Mouse (Mus musculus) hindbrain, embryonic 11.5 days (tissue): Measurements from ENCODE around the gene Il24. TPM values are rescaled to one million over a fixed set of nuclear protein-coding genes. Genes with fewer than 3 reads are reported as not detected.

ENCODE experiments used
- ATAC-seq: fragments of 200-750 bp; cut with Nextera tagmentation; 2 replicates; pipeline ENCODE4 v1.8.0; 2017; ENCODE audit warnings: mild to moderate bottlenecking, moderate TSS enrichment, moderate library complexity; ENCODE audit not compliant: low FRiP score
- DNase-seq: peaks from one replicate; pipeline ENCODE4 v3.0.0-alpha.2; 2015; ENCODE audit warnings: low spot score
- H3K27ac ChIP-seq: fragments of 300-500 bp; sonication (generic); 2 replicates; pipeline ENCODE4 v1.5.1; 2014; ENCODE audit warnings: mild to moderate bottlenecking, low read depth, low read length
- H3K27me3 ChIP-seq: fragments of 300-500 bp; sonication (generic); 2 replicates; pipeline ENCODE4 v1.6.1; 2014; ENCODE audit warnings: mild to moderate bottlenecking, low read length, moderate library complexity, mixed read lengths; ENCODE audit not compliant: control insufficient read depth, insufficient read depth
- H3K36me3 ChIP-seq: fragments of 300-500 bp; sonication (generic); 2 replicates; pipeline ENCODE4 v1.6.1; 2014; ENCODE audit warnings: mild to moderate bottlenecking, low read length, moderate library complexity, mixed read lengths; ENCODE audit not compliant: control insufficient read depth, insufficient read depth
- H3K4me1 ChIP-seq: fragments of 300-500 bp; sonication (generic); replicated peaks from 2 replicates; pipeline ENCODE4 v1.6.1; 2014; ENCODE audit warnings: low read length, mixed read lengths; ENCODE audit not compliant: control insufficient read depth, insufficient read depth
- H3K4me2 ChIP-seq: fragments of 300-500 bp; sonication (generic); replicated peaks from 2 replicates; pipeline ENCODE4 v1.6.1; 2014; ENCODE audit warnings: mild to moderate bottlenecking, low read depth, low read length
- H3K4me3 ChIP-seq: fragments of 300-500 bp; sonication (generic); 2 replicates; pipeline ENCODE4 v1.5.1; 2014; ENCODE audit warnings: low read depth, low read length
- H3K9ac ChIP-seq: fragments of 300-500 bp; sonication (generic); 2 replicates; pipeline ENCODE4 v1.6.1; 2014; ENCODE audit warnings: low read depth, low read length
- H3K9me3 ChIP-seq: fragments of 300-500 bp; sonication (generic); 2 replicates; pipeline ENCODE4 v1.6.1; 2016; ENCODE audit warnings: low read length; ENCODE audit not compliant: control insufficient read depth
- WGBS: fragments of 180-500 bp; shearing (Covaris S2); extraction: QIAGEN DNeasy Blood & Tissue Kit; methylation state at CpG from one replicate; pipeline ENCODE4 v1.1.7; 2014; 5-methylcytosine and 5-hydroxymethylcytosine counted together
- polyA plus RNA-seq: library from polyadenylated mRNA; unstranded; fragments of >200 nt; fragmentation: Nextera tagmentation; extraction: Ambion mirVana; gene quantifications from 2 replicates; pipeline ENCODE4 v1.2.1, GENCODE M21; 2014

Il24 gene
- polyA plus RNA-seq, 1 experiment from 2014 or later, result not detected

DNA sequence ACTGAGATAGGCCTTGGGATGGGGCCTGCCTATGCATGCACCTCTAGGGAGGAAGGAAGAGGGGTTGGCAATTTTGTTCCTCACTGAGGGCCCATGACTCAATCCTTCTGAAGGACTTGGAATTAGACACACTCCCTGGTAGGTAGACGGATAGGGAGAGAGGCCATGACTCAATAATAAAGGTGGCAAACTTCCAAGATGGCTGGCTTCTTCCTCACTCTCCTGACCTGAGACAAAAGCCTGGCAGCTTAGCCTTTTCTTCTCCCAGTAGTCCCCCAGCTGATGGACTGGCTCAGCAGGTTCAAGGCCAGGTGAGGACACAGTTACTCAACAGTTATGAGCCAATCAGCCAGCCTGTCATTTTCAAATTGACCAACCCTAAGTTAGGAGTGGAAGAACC, 5.2 kb upstream of the Il24 start:
- Histone ChIP-seq H3K9me3 (no peaks in the 10 kb centered on the region), H3K4me3 (no peak overlapping the region), H3K27ac (no peak overlapping the region), H3K36me3 (no peaks in the 10 kb centered on the region), H3K4me1 (no peaks in the 10 kb centered on the region), H3K9ac (no peak overlapping the region), H3K4me2 (no peak overlapping the region), H3K27me3 (no peaks in the 10 kb centered on the region)
- DNase-seq (no peak), ATAC-seq (no peak)
- WGBS, result 79% methylated on average over 1 of the region's 1 CpGs

GRCm38 (mm10) chr1:130883146-130883545, 4.1 kb downstream of the Il24 start:
- ATAC-seq (no peak), DNase-seq (no peak)
- Histone ChIP-seq H3K27ac (no peak overlapping the region), H3K4me3 (no peak overlapping the region), H3K4me2 (no peak overlapping the region), H3K9me3 (no peaks in the 10 kb centered on the region), H3K36me3 (no peaks in the 10 kb centered on the region), H3K27me3 (peaks cover 2% of the 10 kb centered on the region), H3K4me1 (no peaks in the 10 kb centered on the region), H3K9ac (no peak overlapping the region)
- 85% methylated on average over 4 of the region's 4 CpGs for WGBS

DNA sequence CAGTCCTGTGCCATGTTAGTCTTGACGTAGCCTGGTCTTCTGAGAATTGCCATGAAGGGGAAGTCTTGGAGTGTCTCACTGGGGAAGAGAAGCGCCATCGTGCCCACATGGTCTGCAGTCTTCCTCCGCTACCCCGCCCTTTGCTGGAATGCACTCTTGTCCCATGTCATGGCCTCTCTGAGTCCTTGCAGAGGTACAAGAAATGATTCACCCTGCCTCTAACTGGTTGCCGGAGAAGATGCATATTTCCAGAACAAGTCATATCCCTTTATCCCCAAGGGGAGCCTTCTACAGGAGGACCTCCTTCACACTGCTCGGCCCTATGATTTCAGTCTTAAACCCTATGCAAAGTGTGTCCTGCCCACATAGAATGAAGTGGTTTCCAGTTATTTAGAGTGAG, 7.3 kb downstream of the Il24 start:
- Histone ChIP-seq H3K9me3 (no peaks in the 10 kb centered on the region), H3K27me3 (peaks cover 11% of the 10 kb centered on the region), H3K4me2 (no peak overlapping the region), H3K9ac (no peak overlapping the region), H3K36me3 (no peaks in the 10 kb centered on the region), H3K4me1 (no peaks in the 10 kb centered on the region), H3K27ac (no peak overlapping the region), H3K4me3 (no peak overlapping the region)
- ATAC-seq, result no peak
- no peak for DNase-seq
- 94% methylated on average over 7 of the region's 7 CpGs for WGBS

GRCm38 (mm10) chr1:130877889-130878614, 9.2 kb downstream of the Il24 start:
- DNase-seq (peak; percentile 60), ATAC-seq (peak; percentile 70)
- peak overlapping the region; percentile 48; the same call in 1 of the 2 replicates for H3K9ac ChIP-seq
- peaks cover 11% of the 10 kb centered on the region for H3K27me3 ChIP-seq
- H3K4me1 ChIP-seq, result no peaks in the 10 kb centered on the region
- peak overlapping the region; percentile 88 for H3K4me2 ChIP-seq
- H3K36me3 ChIP-seq, result no peaks in the 10 kb centered on the region
- 4% methylated on average over 43 of the region's 43 CpGs for WGBS
- peak overlapping the region; percentile 39 for H3K4me3 ChIP-seq
- no peaks in the 10 kb centered on the region for H3K9me3 ChIP-seq
- H3K27ac ChIP-seq, result no peak overlapping the region

DNA sequence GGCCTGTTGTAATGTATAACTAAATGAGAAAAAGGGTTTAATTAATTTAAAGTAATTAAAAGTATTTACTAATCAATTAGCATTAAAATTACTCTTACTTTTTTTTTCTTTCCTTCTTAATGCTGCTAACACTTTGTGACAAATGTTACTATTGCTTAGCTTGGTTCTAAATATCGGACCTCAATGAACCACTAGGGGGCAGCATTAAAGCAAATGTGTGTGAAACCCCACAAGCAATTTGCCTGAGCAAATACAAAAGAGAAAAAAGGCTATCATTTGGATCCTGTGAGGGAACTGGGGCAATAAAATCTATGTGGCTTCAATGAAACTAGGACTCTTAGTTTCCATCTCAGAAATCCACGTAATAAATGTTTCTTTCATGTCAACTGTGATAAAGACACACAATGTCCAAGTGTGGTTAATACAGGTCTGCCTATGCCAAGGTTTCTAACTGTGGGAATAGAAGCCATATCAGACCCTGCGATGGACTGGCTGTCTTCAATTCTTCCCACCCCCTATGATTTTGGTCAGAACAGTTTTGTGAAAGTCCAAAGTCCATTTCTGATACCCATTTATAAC, 10.2 kb downstream of the Il24 start:
- 25% methylated on average over 3 of the region's 3 CpGs for WGBS
- Histone ChIP-seq H3K4me2 (no peak overlapping the region), H3K27ac (no peak overlapping the region), H3K36me3 (no peaks in the 10 kb centered on the region), H3K4me1 (no peaks in the 10 kb centered on the region), H3K9ac (no peak overlapping the region), H3K27me3 (peaks cover 11% of the 10 kb centered on the region), H3K4me3 (no peak overlapping the region), H3K9me3 (no peaks in the 10 kb centered on the region)
- DNase-seq (peak; percentile 87), ATAC-seq (0 out of 2 replicates have a peak, but pooled peaks have one; percentile 25)

DNA sequence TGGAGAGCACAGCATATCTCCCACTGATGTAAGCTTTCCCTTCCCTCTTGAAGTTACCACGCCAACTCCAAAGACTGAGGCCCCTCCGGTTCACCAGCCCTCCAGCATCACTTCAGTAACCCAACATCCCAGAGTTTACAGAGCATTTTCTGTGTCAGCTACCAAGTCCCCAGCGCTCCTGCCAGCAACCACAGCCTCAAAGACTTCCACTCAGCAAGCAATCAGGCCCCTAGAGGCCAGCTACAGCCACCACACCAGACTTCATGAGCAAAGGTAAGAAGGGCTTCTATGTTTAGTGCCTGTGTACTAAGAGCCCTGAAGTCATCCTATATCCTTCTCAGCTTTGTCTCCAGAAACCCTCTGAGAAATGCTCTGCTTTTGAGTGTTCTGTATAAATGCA, 11.3 kb downstream of the Il24 start:
- no peak overlapping the region for H3K4me2 ChIP-seq
- no peaks in the 10 kb centered on the region for H3K36me3 ChIP-seq
- peaks cover 11% of the 10 kb centered on the region for H3K27me3 ChIP-seq
- WGBS, result 76% methylated on average over 3 of the region's 3 CpGs
- H3K9ac ChIP-seq, result no peak overlapping the region
- DNase-seq (no peak), ATAC-seq (no peak)
- H3K4me3 ChIP-seq, result no peak overlapping the region
- no peak overlapping the region for H3K27ac ChIP-seq
- no peaks in the 10 kb centered on the region for H3K4me1 ChIP-seq
- no peaks in the 10 kb centered on the region for H3K9me3 ChIP-seq

- Histone ChIP-seq H3K4me1 (no peaks in the 10 kb centered on the region), H3K4me3 (no peak overlapping the region), H3K9ac (no peak overlapping the region), H3K9me3 (no peaks in the 10 kb centered on the region), H3K4me2 (no peak overlapping the region), H3K27me3 (peaks cover 11% of the 10 kb centered on the region), H3K27ac (no peak overlapping the region), H3K36me3 (no peaks in the 10 kb centered on the region)
- peak; percentile 58 for DNase-seq
- no peak for ATAC-seq
- WGBS, result 35% methylated on average over 3 of the region's 3 CpGs
Measured at GRCm38 (mm10) chr1:130875139-130875538, 12.1 kb downstream of the Il24 start.

DNA sequence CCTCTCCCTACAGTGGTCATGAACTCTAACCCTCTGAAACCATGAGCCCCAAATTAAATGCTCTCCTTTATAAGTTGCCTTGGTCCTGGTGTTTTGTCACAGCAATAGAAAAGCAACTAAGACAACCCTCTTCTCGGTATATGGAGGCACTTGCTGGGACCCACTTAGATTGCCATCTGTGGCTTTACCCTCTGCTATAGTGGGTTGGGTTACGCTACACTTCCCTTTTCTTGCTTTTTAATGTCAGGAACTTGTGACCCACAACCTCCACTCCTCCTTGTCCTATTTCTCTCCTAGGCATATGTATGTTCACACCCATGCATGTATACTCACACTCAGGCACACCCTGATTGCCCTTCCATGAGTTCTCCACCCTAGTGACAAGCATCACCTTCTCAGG, 14.3 kb downstream of the Il24 start:
- H3K9me3 ChIP-seq, result no peaks in the 10 kb centered on the region
- peaks cover 7% of the 10 kb centered on the region for H3K27me3 ChIP-seq
- DNase-seq (no peak), ATAC-seq (no peak)
- no peaks in the 10 kb centered on the region for H3K36me3 ChIP-seq
- no peak overlapping the region for H3K4me2 ChIP-seq
- no peak overlapping the region for H3K4me3 ChIP-seq
- 91% methylated on average over 2 of the region's 2 CpGs for WGBS
- no peaks in the 10 kb centered on the region for H3K4me1 ChIP-seq
- H3K9ac ChIP-seq, result no peak overlapping the region
- no peak overlapping the region for H3K27ac ChIP-seq
